Mouse (Mus musculus) adipocyte (in vitro differentiated cells): ENCODE measurements at regions not wholly inside any gene's neighbourhood (a gene's known extent, or its start where the extent isn't known, plus 50 kb on each side); places are given as distances from the start of the nearest gene placed in this dataset.
A peak's percentile ranks its signal among the peaks of the same experiment; 100 is the strongest.
"Not testable (repeated sequence)": the region's sequence is repeated elsewhere in the genome, so short reads cannot be mapped to it uniquely, and the experiment has no call there.

Source experiments
- DNase-seq: peaks from one replicate; pipeline ENCODE4 v3.0.0-alpha.2; 2016; ENCODE audit warnings: low spot score

GRCm38 (mm10) chrX:99732526-99732925 is 88.3 kb upstream of the Tmem28 start:
- DNase-seq = no peak

GRCm38 (mm10) chrX:99725101-99725500 is 95.7 kb upstream of the Tmem28 start:
- DNase-seq = peak; percentile 47

DNA sequence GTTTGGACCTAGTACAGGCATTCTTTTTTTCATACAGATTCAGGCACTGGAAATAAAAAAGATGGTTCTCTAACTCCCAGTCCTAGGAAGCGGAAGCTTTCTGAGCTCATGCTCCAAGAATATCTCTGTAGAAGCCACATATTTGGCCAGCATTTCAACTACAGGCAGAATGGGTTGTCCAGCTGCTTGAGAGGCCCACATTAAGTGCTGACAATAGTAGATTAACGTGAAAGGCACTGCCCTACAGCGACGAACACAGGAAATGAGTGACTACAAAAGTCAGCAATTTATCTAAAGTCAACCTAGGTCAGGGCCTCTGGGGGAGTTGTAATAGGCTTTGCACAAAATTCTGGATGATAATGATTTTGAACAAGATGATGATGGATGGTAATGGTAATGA is 125.5 kb upstream of the Tmem28 start:
- no peak for DNase-seq

- no peak for DNase-seq
These were observed 129.8 kb upstream of the Tmem28 start for GRCm38 (mm10) chrX:99690971-99691370.

- DNase-seq = no peak
These were observed 131.1 kb upstream of the Tmem28 start for GRCm38 (mm10) chrX:99689761-99690160.

GRCm38 (mm10) chrX:99682491-99682890 is 138.3 kb upstream of the Tmem28 start:
- not testable (repeated sequence) for DNase-seq

- no peak for DNase-seq
These were observed 153.2 kb upstream of the Tmem28 start for GRCm38 (mm10) chrX:99667596-99667995.

GRCm38 (mm10) chrX:99662566-99662965 is 158.3 kb upstream of the Tmem28 start:
- no peak for DNase-seq

- DNase-seq = no peak
These were observed 161.2 kb upstream of the Tmem28 start for GRCm38 (mm10) chrX:99659496-99660140.

- peak; percentile 61 for DNase-seq
These were observed 162.9 kb upstream of the Tmem28 start for GRCm38 (mm10) chrX:99657790-99658451.

GRCm38 (mm10) chrX:99656988-99657387 is 163.8 kb upstream of the Tmem28 start:
- no peak for DNase-seq

- peak; percentile 79 for DNase-seq
These were observed 161.2 kb upstream of the Pja1 start for GRCm38 (mm10) chrX:99632211-99632775.

GRCm38 (mm10) chrX:99624515-99625179 is 153.6 kb upstream of the Pja1 start:
- no peak for DNase-seq

- no peak for DNase-seq
These were observed 141.2 kb upstream of the Pja1 start for GRCm38 (mm10) chrX:99612130-99612759.

- DNase-seq = no peak
These were observed 139.0 kb upstream of the Pja1 start for GRCm38 (mm10) chrX:99610096-99610495.

GRCm38 (mm10) chrX:99609591-99609990 is 138.5 kb upstream of the Pja1 start:
- peak; percentile 50 for DNase-seq

GRCm38 (mm10) chrX:99608284-99608692 is 137.2 kb upstream of the Pja1 start:
- DNase-seq = no peak

- peak; percentile 29 for DNase-seq
These were observed 134.2 kb upstream of the Pja1 start for GRCm38 (mm10) chrX:99605084-99605824.

GRCm38 (mm10) chrX:99603714-99604113 is 132.6 kb upstream of the Pja1 start:
- no peak for DNase-seq

- DNase-seq = no peak
These were observed 131.3 kb upstream of the Pja1 start for GRCm38 (mm10) chrX:99602268-99602885.

- no peak for DNase-seq
These were observed 124.4 kb upstream of the Pja1 start for GRCm38 (mm10) chrX:99595493-99595892.
